Mouse (Mus musculus): ENCODE measurements at regions not wholly inside any gene's neighbourhood (a gene's known extent, or its start where the extent isn't known, plus 50 kb on each side); places are given as distances from the start of the nearest gene placed in this dataset.

GRCm38 (mm10) chr15:88058071-88058470, 514.0 kb downstream of the Fam19a5 start:
- Histone ChIP-seq H3K4me3 (replicated peaks; ENCODE audit: low read depth, low read length) (no peak overlapping the region), H3K4me1 (replicated peaks; ENCODE audit: insufficient read depth, low read length) (no peaks in the 10 kb centered on the region), H3K9me3 (replicated peaks; ENCODE audit: low read length) (no peaks in the 10 kb centered on the region), H3K4me2 (ENCODE audit: low read length) (no peak overlapping the region), H3K27ac (no peak overlapping the region), H3K27me3 (ENCODE audit: insufficient read depth, low read length) (no peaks in the 10 kb centered on the region), H3K9ac (ENCODE audit: low read depth, low read length) (no peak overlapping the region), H3K36me3 (ENCODE audit: insufficient read depth, low read length) (no peaks in the 10 kb centered on the region)
- 53% methylated on average over 4 of the region's 4 CpGs for WGBS
- no peak for ATAC-seq (replicated peaks; ENCODE audit: low FRiP score, low read depth)
- no peak for TF ChIP-seq CTCF (IDR thresholded peaks at IDR 0.05; ENCODE audit: low read depth)
- DNase-seq (ENCODE audit: low spot score) = no peak

- Histone ChIP-seq H3K9ac (ENCODE audit: low read depth, low read length) (no peak overlapping the region), H3K9me3 (replicated peaks; ENCODE audit: low read length) (no peaks in the 10 kb centered on the region), H3K4me2 (ENCODE audit: low read length) (no peak overlapping the region), H3K4me1 (replicated peaks; ENCODE audit: insufficient read depth, low read length) (no peaks in the 10 kb centered on the region), H3K27ac (no peak overlapping the region), H3K4me3 (replicated peaks; ENCODE audit: low read depth, low read length) (no peak overlapping the region), H3K27me3 (ENCODE audit: insufficient read depth, low read length) (no peaks in the 10 kb centered on the region), H3K36me3 (ENCODE audit: insufficient read depth, low read length) (no peaks in the 10 kb centered on the region)
- TF ChIP-seq CTCF (IDR thresholded peaks at IDR 0.05; ENCODE audit: low read depth) = no peak
- WGBS = 80% methylated on average over 4 of the region's 4 CpGs
- ATAC-seq (replicated peaks; ENCODE audit: low FRiP score, low read depth) (no peak), DNase-seq (ENCODE audit: low spot score) (no peak)
Observed at GRCm38 (mm10) chr15:88060935-88061334, 516.8 kb downstream of the Fam19a5 start.

- Histone ChIP-seq H3K4me1 (replicated peaks; ENCODE audit: insufficient read depth, low read length) (no peaks in the 10 kb centered on the region), H3K36me3 (ENCODE audit: insufficient read depth, low read length) (no peaks in the 10 kb centered on the region), H3K4me3 (replicated peaks; ENCODE audit: low read depth, low read length) (no peak overlapping the region), H3K9ac (ENCODE audit: low read depth, low read length) (no peak overlapping the region), H3K27me3 (ENCODE audit: insufficient read depth, low read length) (no peaks in the 10 kb centered on the region), H3K9me3 (replicated peaks; ENCODE audit: low read length) (no peaks in the 10 kb centered on the region), H3K4me2 (ENCODE audit: low read length) (no peak overlapping the region), H3K27ac (no peak overlapping the region)
- no peak for DNase-seq (ENCODE audit: low spot score)
- ATAC-seq (replicated peaks; ENCODE audit: low FRiP score, low read depth) = no peak
- TF ChIP-seq CTCF (IDR thresholded peaks at IDR 0.05; ENCODE audit: low read depth) = no peak
- 48% methylated on average over 5 of the region's 5 CpGs for WGBS
Observed at GRCm38 (mm10) chr15:88063041-88063440, 518.9 kb downstream of the Fam19a5 start.

GRCm38 (mm10) chr15:88068476-88068875, 524.4 kb downstream of the Fam19a5 start:
- Histone ChIP-seq H3K27me3 (ENCODE audit: insufficient read depth, low read length) (no peaks in the 10 kb centered on the region), H3K9ac (ENCODE audit: low read depth, low read length) (no peak overlapping the region), H3K27ac (no peak overlapping the region), H3K4me3 (replicated peaks; ENCODE audit: low read depth, low read length) (no peak overlapping the region), H3K36me3 (ENCODE audit: insufficient read depth, low read length) (no peaks in the 10 kb centered on the region), H3K4me1 (replicated peaks; ENCODE audit: insufficient read depth, low read length) (no peaks in the 10 kb centered on the region), H3K4me2 (ENCODE audit: low read length) (no peak overlapping the region), H3K9me3 (replicated peaks; ENCODE audit: low read length) (no peaks in the 10 kb centered on the region)
- DNase-seq (ENCODE audit: low spot score) = no peak
- no peak for TF ChIP-seq CTCF (IDR thresholded peaks at IDR 0.05; ENCODE audit: low read depth)
- 51% methylated on average over 3 of the region's 3 CpGs for WGBS
- no peak for ATAC-seq (replicated peaks; ENCODE audit: low FRiP score, low read depth)

- 46% methylated on average over 1 of the region's 1 CpGs for WGBS
- no peak for DNase-seq (ENCODE audit: low spot score)
- TF ChIP-seq CTCF (IDR thresholded peaks at IDR 0.05; ENCODE audit: low read depth) = no peak
- Histone ChIP-seq H3K27me3 (ENCODE audit: insufficient read depth, low read length) (no peaks in the 10 kb centered on the region), H3K9me3 (replicated peaks; ENCODE audit: low read length) (no peaks in the 10 kb centered on the region), H3K9ac (ENCODE audit: low read depth, low read length) (no peak overlapping the region), H3K4me2 (ENCODE audit: low read length) (no peak overlapping the region), H3K4me3 (replicated peaks; ENCODE audit: low read depth, low read length) (no peak overlapping the region), H3K4me1 (replicated peaks; ENCODE audit: insufficient read depth, low read length) (no peaks in the 10 kb centered on the region), H3K27ac (no peak overlapping the region), H3K36me3 (ENCODE audit: insufficient read depth, low read length) (no peaks in the 10 kb centered on the region)
- ATAC-seq (replicated peaks; ENCODE audit: low FRiP score, low read depth) = no peak
Observed at GRCm38 (mm10) chr15:88072676-88073075, 527.4 kb upstream of the Zdhhc25 start.

GRCm38 (mm10) chr15:88083911-88084310, 516.2 kb upstream of the Zdhhc25 start:
- no peak for DNase-seq (ENCODE audit: low spot score)
- Histone ChIP-seq H3K27ac (no peak overlapping the region), H3K4me1 (replicated peaks; ENCODE audit: insufficient read depth, low read length) (no peaks in the 10 kb centered on the region), H3K27me3 (ENCODE audit: insufficient read depth, low read length) (no peaks in the 10 kb centered on the region), H3K4me2 (ENCODE audit: low read length) (no peak overlapping the region), H3K9ac (ENCODE audit: low read depth, low read length) (no peak overlapping the region), H3K36me3 (ENCODE audit: insufficient read depth, low read length) (no peaks in the 10 kb centered on the region), H3K4me3 (replicated peaks; ENCODE audit: low read depth, low read length) (no peak overlapping the region), H3K9me3 (replicated peaks; ENCODE audit: low read length) (no peaks in the 10 kb centered on the region)
- 58% methylated on average over 5 of the region's 5 CpGs for WGBS
- ATAC-seq (replicated peaks; ENCODE audit: low FRiP score, low read depth) = no peak
- TF ChIP-seq CTCF (IDR thresholded peaks at IDR 0.05; ENCODE audit: low read depth) = no peak

- no peak overlapping the region for H3K4me3 ChIP-seq (replicated peaks; ENCODE audit: low read depth, low read length)
- no peak for TF ChIP-seq CTCF (IDR thresholded peaks at IDR 0.05; ENCODE audit: low read depth)
- no peaks in the 10 kb centered on the region for H3K36me3 ChIP-seq (ENCODE audit: insufficient read depth, low read length)
- DNase-seq (ENCODE audit: low spot score) (no peak), ATAC-seq (replicated peaks; ENCODE audit: low FRiP score, low read depth) (no peak)
- no peaks in the 10 kb centered on the region for H3K4me1 ChIP-seq (replicated peaks; ENCODE audit: insufficient read depth, low read length)
- H3K27me3 ChIP-seq (ENCODE audit: insufficient read depth, low read length) = no peaks in the 10 kb centered on the region
- no peak overlapping the region for H3K27ac ChIP-seq
- no peak overlapping the region for H3K4me2 ChIP-seq (ENCODE audit: low read length)
- H3K9me3 ChIP-seq (replicated peaks; ENCODE audit: low read length) = no peaks in the 10 kb centered on the region
- 60% methylated on average over 3 of the region's 3 CpGs for WGBS
- no peak overlapping the region for H3K9ac ChIP-seq (ENCODE audit: low read depth, low read length)
Observed at GRCm38 (mm10) chr15:88085631-88086030, 514.5 kb upstream of the Zdhhc25 start.
